Mouse (Mus musculus): ENCODE measurements around the gene Actr8.

- TF ChIP-seq CTCF (IDR thresholded peaks at IDR 0.05; ENCODE audit: low read depth): no peak
- no peak for TF ChIP-seq EP300 (optimal IDR thresholded peaks at IDR 0.05)
Observed at GRCm38 (mm10) chr14:29971993-29972392, 6.1 kb upstream of the Actr8 start.

All from stomach, postnatal 0 days (tissue).